Mouse (Mus musculus) heart, embryonic 13.5 days (tissue): Measurements from ENCODE around the gene Alg11. TPM values are rescaled to one million over a fixed set of nuclear protein-coding genes. Genes with fewer than 3 reads are reported as not detected.

Source experiments
- ATAC-seq: fragments of 200-750 bp; cut with Nextera tagmentation; 2 replicates; pipeline ENCODE4 v1.8.0; 2017; ENCODE audit warnings: moderate TSS enrichment; ENCODE audit not compliant: insufficient number of reproducible peaks, low FRiP score, low TSS enrichment; ENCODE audit errors: extremely low read depth
- H3K27ac ChIP-seq: fragments of 300-500 bp; sonication (generic); replicated peaks from 2 replicates; pipeline ENCODE4 v1.5.1; 2015; ENCODE audit warnings: moderate library complexity, mild to moderate bottlenecking, inconsistent platforms
- H3K27me3 ChIP-seq: fragments of 300-500 bp; sonication (generic); replicated peaks from 2 replicates; pipeline ENCODE4 v1.6.1; 2015; ENCODE audit warnings: mild to moderate bottlenecking, inconsistent platforms
- H3K36me3 ChIP-seq: fragments of 300-500 bp; sonication (generic); 2 replicates; pipeline ENCODE4 v1.6.1; 2015; ENCODE audit warnings: mild to moderate bottlenecking, inconsistent platforms
- H3K4me1 ChIP-seq: fragments of 300-500 bp; sonication (generic); 2 replicates; pipeline ENCODE4 v1.6.1; 2015; ENCODE audit warnings: inconsistent platforms
- H3K4me2 ChIP-seq: fragments of 300-500 bp; sonication (generic); 2 replicates; pipeline ENCODE4 v1.6.1; 2015; ENCODE audit warnings: inconsistent platforms, mild to moderate bottlenecking, moderate library complexity
- H3K4me3 ChIP-seq: fragments of 300-500 bp; sonication (generic); 2 replicates; pipeline ENCODE4 v1.5.1; 2015; ENCODE audit warnings: moderate library complexity, mild to moderate bottlenecking, inconsistent platforms
- H3K9ac ChIP-seq: fragments of 300-500 bp; sonication (generic); 2 replicates; pipeline ENCODE4 v1.6.1; 2015; ENCODE audit warnings: inconsistent platforms, mild to moderate bottlenecking, moderate library complexity
- H3K9me3 ChIP-seq: fragments of 300-500 bp; sonication (generic); 2 replicates; pipeline ENCODE4 v1.6.1; 2016; ENCODE audit warnings: inconsistent platforms
- WGBS: fragments of 180-500 bp; shearing (Covaris S2); methylation state at CpG from one replicate; pipeline ENCODE4 v1.1.7; 2015; ENCODE audit warnings: mixed read lengths; 5-methylcytosine and 5-hydroxymethylcytosine counted together
- polyA plus RNA-seq: library from polyadenylated mRNA; unstranded; fragments of >200 nt; fragmentation: Nextera tagmentation; extraction: Ambion mirVana; gene quantifications from 2 replicates; pipeline ENCODE4 v1.2.1, GENCODE M21; 2015

Gene Alg11
- polyA plus RNA-seq, 1 experiment from 2014 or later, result 23.0 TPM

DNA sequence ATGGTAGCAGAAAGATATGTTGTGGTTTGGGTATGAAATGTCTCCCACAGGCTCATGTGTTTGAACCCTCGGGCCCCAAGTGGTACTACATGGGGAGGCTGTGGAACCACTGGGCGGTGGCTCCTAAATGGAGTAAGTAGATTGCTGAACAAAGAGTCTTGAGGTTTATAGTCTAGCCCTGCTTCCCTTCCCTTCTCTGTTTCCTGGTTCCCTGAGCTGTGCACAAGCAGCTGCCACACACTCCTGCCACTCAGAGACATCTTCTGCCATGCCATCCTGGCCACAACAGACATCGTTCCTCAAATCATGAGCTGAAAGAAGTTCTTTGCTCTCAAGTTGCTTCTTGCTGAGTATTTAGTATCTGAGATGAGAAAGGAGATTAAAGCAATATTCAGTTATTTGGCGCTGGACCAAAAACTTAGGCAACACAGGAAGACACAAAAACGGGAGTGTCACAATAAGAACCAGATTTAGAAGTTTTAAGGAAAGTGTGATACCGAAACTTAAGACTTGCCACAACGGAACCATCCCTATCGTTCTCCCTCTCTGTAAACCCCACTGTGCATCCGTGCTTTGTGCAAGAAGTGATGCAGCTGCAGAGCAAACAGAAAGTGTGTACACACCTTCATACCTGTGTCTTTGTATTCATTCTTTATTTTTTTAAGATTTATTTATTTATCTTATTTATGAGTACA is 18.9 kb downstream of the Alg11 start:
- no peaks in the 10 kb centered on the region for H3K27me3 ChIP-seq
- ATAC-seq, result no peak
- H3K27ac ChIP-seq, result no peak overlapping the region
- WGBS, result 77% methylated on average over 9 of the region's 9 CpGs
- H3K36me3 ChIP-seq, result no peaks in the 10 kb centered on the region
- H3K4me2 ChIP-seq, result no peak overlapping the region
- no peaks in the 10 kb centered on the region for H3K9me3 ChIP-seq
- peaks cover 3% of the 10 kb centered on the region for H3K4me1 ChIP-seq
- H3K4me3 ChIP-seq, result no peak overlapping the region
- no peak overlapping the region for H3K9ac ChIP-seq

GRCm38 (mm10) chr8:22089226-22089625 is 28.7 kb downstream of the Alg11 start:
- ATAC-seq, result no peak
- H3K4me3 ChIP-seq, result no peak overlapping the region
- no peaks in the 10 kb centered on the region for H3K9me3 ChIP-seq
- 90% methylated on average over 4 of the region's 4 CpGs for WGBS
- H3K27ac ChIP-seq, result no peak overlapping the region
- no peaks in the 10 kb centered on the region for H3K4me1 ChIP-seq
- H3K36me3 ChIP-seq, result no peaks in the 10 kb centered on the region
- no peak overlapping the region for H3K4me2 ChIP-seq
- H3K27me3 ChIP-seq, result no peaks in the 10 kb centered on the region
- no peak overlapping the region for H3K9ac ChIP-seq

DNA sequence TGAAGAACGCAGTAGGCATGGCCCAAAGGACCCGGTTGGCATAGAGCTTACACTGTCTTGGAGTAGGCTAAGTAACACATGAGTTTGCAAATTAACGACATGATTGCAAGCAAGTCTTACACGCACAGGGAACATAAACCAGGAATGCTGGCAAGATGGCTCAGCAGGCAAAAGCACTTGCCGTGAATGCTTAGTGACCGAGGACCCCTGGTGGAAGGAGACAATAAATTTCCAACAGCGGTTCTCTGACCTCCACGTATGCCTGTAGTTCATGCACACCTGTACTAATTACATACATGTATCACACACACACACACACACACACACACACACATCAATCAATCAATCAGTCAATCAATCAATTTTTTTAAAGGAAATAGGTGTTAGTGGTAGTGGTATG is 31.0 kb downstream of the Alg11 start:
- no peak overlapping the region for H3K4me2 ChIP-seq
- H3K9ac ChIP-seq, result no peak overlapping the region
- H3K4me1 ChIP-seq, result no peaks in the 10 kb centered on the region
- H3K4me3 ChIP-seq, result no peak overlapping the region
- no peaks in the 10 kb centered on the region for H3K9me3 ChIP-seq
- H3K27me3 ChIP-seq, result no peaks in the 10 kb centered on the region
- H3K27ac ChIP-seq, result no peak overlapping the region
- ATAC-seq, result no peak
- 43% methylated on average over 8 of the region's 8 CpGs for WGBS
- H3K36me3 ChIP-seq, result no peaks in the 10 kb centered on the region

- H3K4me2 ChIP-seq, result no peak overlapping the region
Observed at GRCm38 (mm10) chr8:22107020-22107419, 46.5 kb downstream of the Alg11 start.

More at GRCm38 (mm10) chr8:22107020-22107419, 46.5 kb downstream of the Alg11 start:
- Histone ChIP-seq H3K4me1 (no peaks in the 10 kb centered on the region), H3K27me3 (no peaks in the 10 kb centered on the region), H3K4me3 (no peak overlapping the region), H3K36me3 (no peaks in the 10 kb centered on the region), H3K9me3 (no peaks in the 10 kb centered on the region), H3K27ac (no peak overlapping the region), H3K9ac (no peak overlapping the region)
- 70% methylated on average over 4 of the region's 4 CpGs for WGBS
- ATAC-seq, result no peak

Other genes starting within 250 kb of the Alg11 start
- gene Defb50, start 237.2 kb upstream of the Alg11 start, polyA plus RNA-seq, result not detected in 2 replicates
- gene Defb2, start 220.8 kb upstream of the Alg11 start, polyA plus RNA-seq, result not detected in 2 replicates
- not detected in 2 replicates for gene Defb10, start 201.8 kb upstream of the Alg11 start, polyA plus RNA-seq
- gene Defb9, start 175.3 kb upstream of the Alg11 start, polyA plus RNA-seq, result not detected in 2 replicates
- gene Defb11, start 154.3 kb upstream of the Alg11 start, polyA plus RNA-seq, result not detected in 2 replicates
- not detected in 2 replicates for gene Defb15, start 128.0 kb upstream of the Alg11 start, polyA plus RNA-seq
- not detected in 2 replicates for gene Defb35, start 122.4 kb upstream of the Alg11 start, polyA plus RNA-seq
- gene Defb13, start 114.0 kb upstream of the Alg11 start, polyA plus RNA-seq, result not detected in 2 replicates
- not detected in 2 replicates for gene Fam90a1a, start 102.0 kb upstream of the Alg11 start, polyA plus RNA-seq
- gene Ccdc70, start 90.9 kb upstream of the Alg11 start, polyA plus RNA-seq, result not detected in 2 replicates
- 1.4 and 1.8 TPM in 2 replicates for gene Atp7b, start 416 bp upstream of the Alg11 start, polyA plus RNA-seq
- 0.14 and 0.44 TPM in 2 replicates for gene Nek5, start 64.3 kb downstream of the Alg11 start, polyA plus RNA-seq
- gene Nek3, start 105.7 kb downstream of the Alg11 start, polyA plus RNA-seq, result 4.6 and 4.9 TPM in 2 replicates
- gene Ckap2, start 125.1 kb downstream of the Alg11 start, polyA plus RNA-seq, result 31.6 and 33.3 TPM in 2 replicates
- gene Vps36, start 132.1 kb downstream of the Alg11 start, polyA plus RNA-seq, result 22.6 and 23.4 TPM in 2 replicates
- gene Thsd1, start 166.6 kb downstream of the Alg11 start, polyA plus RNA-seq, result 15.0 and 15.3 TPM in 2 replicates
- not detected in 2 replicates for gene Tpte, start 222.7 kb downstream of the Alg11 start, polyA plus RNA-seq